Mouse (Mus musculus) intestine, postnatal 0 days (tissue): Measurements from ENCODE around the gene Lsm4. TPM values are rescaled to one million over a fixed set of nuclear protein-coding genes. Genes with fewer than 3 reads are reported as not detected.

Source experiments
- ATAC-seq: fragments of 200-750 bp; cut with Nextera tagmentation; 2 replicates; pipeline ENCODE4 v1.8.0; 2017; ENCODE audit warnings: mild to moderate bottlenecking, moderate TSS enrichment, moderate library complexity
- H3K27ac ChIP-seq: fragments of 300-500 bp; sonication (generic); 2 replicates; pipeline ENCODE4 v1.5.1; 2014; ENCODE audit warnings: mild to moderate bottlenecking, low read depth, low read length, moderate library complexity
- H3K27me3 ChIP-seq: fragments of 300-500 bp; sonication (generic); replicated peaks from 2 replicates; pipeline ENCODE4 v1.6.1; 2014; ENCODE audit warnings: low read length, mixed read lengths; ENCODE audit not compliant: control insufficient read depth, insufficient read depth
- H3K36me3 ChIP-seq: fragments of 300-500 bp; sonication (generic); 2 replicates; pipeline ENCODE4 v1.6.1; 2014; ENCODE audit warnings: mild to moderate bottlenecking, moderate library complexity; ENCODE audit not compliant: control insufficient read depth, insufficient read depth
- H3K4me1 ChIP-seq: fragments of 300-500 bp; sonication (generic); replicated peaks from 2 replicates; pipeline ENCODE4 v1.6.1; 2014; ENCODE audit warnings: antibody characterized with exemption, low read length, mixed read lengths; ENCODE audit not compliant: control insufficient read depth, insufficient read depth
- H3K4me2 ChIP-seq: fragments of 300-500 bp; sonication (generic); replicated peaks from 2 replicates; pipeline ENCODE4 v1.6.1; 2014; ENCODE audit warnings: low read depth, mild to moderate bottlenecking, moderate library complexity
- H3K4me3 ChIP-seq: fragments of 300-500 bp; sonication (generic); 2 replicates; pipeline ENCODE4 v1.5.1; 2014; ENCODE audit warnings: low read depth, low read length
- H3K9ac ChIP-seq: fragments of 300-500 bp; sonication (generic); 2 replicates; pipeline ENCODE4 v1.6.1; 2014; ENCODE audit warnings: mild to moderate bottlenecking, low read depth, low read length
- H3K9me3 ChIP-seq: fragments of 300-500 bp; sonication (generic); 2 replicates; pipeline ENCODE4 v1.6.1; 2016; ENCODE audit warnings: mixed run types; ENCODE audit not compliant: control insufficient read depth
- CTCF ChIP-seq: sonication (generic); IDR thresholded peaks from 2 replicates; pipeline ENCODE4 v1.5.1; 2016; ENCODE audit warnings: low read depth, mild to moderate bottlenecking, control low read depth, antibody characterized with exemption, moderate library complexity
- WGBS: fragments of 180-500 bp; shearing (Covaris S2); extraction: QIAGEN DNeasy Blood & Tissue Kit; methylation state at CpG from one replicate; pipeline ENCODE4 v1.1.7; 2014; 5-methylcytosine and 5-hydroxymethylcytosine counted together
- polyA plus RNA-seq: library from polyadenylated mRNA; unstranded; fragments of >200 nt; fragmentation: Nextera tagmentation; extraction: Ambion mirVana; gene quantifications from 2 replicates; pipeline ENCODE4 v1.2.1, GENCODE M21; 2015

The Lsm4 gene
- polyA plus RNA-seq, 1 experiment from 2014 or later = 182 TPM

DNA sequence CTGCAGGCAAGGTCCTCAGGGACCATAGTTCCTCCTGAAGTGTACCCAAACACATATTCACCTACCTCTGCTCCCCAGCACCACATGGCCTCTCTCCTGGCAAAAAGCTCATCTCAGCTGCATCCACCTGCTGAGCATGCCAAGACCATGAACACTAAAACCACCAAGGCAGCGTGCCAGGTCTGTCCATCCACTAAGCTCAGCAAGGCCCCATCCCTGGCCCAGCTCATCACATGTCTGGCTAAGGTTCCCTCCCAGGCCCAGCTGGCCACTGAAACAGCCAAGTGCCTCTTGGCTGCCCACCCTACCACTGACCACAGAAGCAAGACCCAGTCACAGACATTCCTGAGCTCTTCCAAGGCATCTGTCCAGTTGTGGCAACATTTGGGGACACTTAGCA, 37.2 kb downstream of the Lsm4 start:
- no peak for TF ChIP-seq CTCF
- WGBS = 86% methylated on average over 1 of the region's 1 CpGs

DNA sequence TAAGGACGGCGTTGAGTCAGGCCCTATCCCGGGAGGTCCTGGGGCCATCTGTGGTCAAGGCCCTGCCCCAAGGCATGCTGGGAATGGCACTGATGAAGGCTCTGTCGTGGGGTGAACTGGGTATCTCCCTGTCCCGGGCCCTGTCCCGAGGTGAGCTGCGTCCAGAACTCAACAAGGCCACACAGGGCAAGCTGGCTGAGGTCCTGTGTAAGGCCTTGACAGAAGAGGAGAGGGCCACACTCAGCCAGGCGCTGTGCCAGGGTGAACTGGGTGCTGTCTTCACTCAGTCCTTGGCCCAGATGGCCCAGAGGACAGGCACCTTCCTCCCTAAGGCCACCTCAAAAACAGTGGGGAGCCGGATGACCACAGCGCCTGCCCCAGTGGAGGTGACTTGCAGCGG, 38.0 kb downstream of the Lsm4 start:
- no peak overlapping the region for H3K4me3 ChIP-seq
- no peak overlapping the region for H3K27ac ChIP-seq
- H3K9me3 ChIP-seq = no peaks in the 10 kb centered on the region
- WGBS = 86% methylated on average over 11 of the region's 11 CpGs
- no peak for TF ChIP-seq CTCF
- ATAC-seq = no peak
- H3K27me3 ChIP-seq = no peaks in the 10 kb centered on the region
- no peak overlapping the region for H3K4me2 ChIP-seq
- H3K9ac ChIP-seq = no peak overlapping the region
- no peaks in the 10 kb centered on the region for H3K4me1 ChIP-seq
- H3K36me3 ChIP-seq = no peaks in the 10 kb centered on the region

More for the DNA sequence above, 37.2 kb downstream of the Lsm4 start:
- no peak overlapping the region for H3K4me3 ChIP-seq
- no peaks in the 10 kb centered on the region for H3K9me3 ChIP-seq
- no peak overlapping the region for H3K27ac ChIP-seq
- H3K27me3 ChIP-seq = no peaks in the 10 kb centered on the region
- H3K36me3 ChIP-seq = no peaks in the 10 kb centered on the region
- no peaks in the 10 kb centered on the region for H3K4me1 ChIP-seq
- H3K4me2 ChIP-seq = no peak overlapping the region
- ATAC-seq = no peak
- no peak overlapping the region for H3K9ac ChIP-seq

- Histone ChIP-seq H3K9ac (no peak overlapping the region), H3K27ac (no peak overlapping the region), H3K4me3 (no peak overlapping the region), H3K4me2 (no peak overlapping the region), H3K4me1 (no peaks in the 10 kb centered on the region), H3K9me3 (no peaks in the 10 kb centered on the region), H3K36me3 (no peaks in the 10 kb centered on the region; the same call in 1 of the 2 replicates), H3K27me3 (no peaks in the 10 kb centered on the region)
- 77% methylated on average over 7 of the region's 7 CpGs for WGBS
- ATAC-seq = no peak
- no peak for TF ChIP-seq CTCF
These were observed 40.9 kb downstream of the Lsm4 start for GRCm38 (mm10) chr8:70713991-70714390.

DNA sequence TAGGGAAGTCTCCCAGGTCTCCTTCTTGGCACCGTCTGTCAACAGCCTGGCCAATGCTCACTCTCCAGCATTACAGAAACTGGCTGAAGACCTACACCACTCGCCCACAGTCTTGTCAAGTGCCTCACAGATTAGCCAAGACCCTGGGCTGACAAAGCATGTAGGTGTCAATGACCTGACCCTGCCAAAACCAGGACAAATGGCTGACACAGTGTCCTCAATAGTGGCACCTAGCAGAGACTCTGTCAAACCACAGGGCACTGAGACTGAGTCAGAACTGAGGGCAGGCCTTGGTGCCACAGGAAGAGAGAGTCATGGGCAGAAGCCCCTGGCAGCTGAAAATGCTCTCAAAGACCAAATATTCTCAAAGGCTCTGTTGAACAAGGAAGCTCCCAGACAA, 42.0 kb downstream of the Lsm4 start:
- no peaks in the 10 kb centered on the region; the same call in 1 of the 2 replicates for H3K36me3 ChIP-seq
- no peak overlapping the region for H3K9ac ChIP-seq
- no peak overlapping the region for H3K4me2 ChIP-seq
- H3K4me1 ChIP-seq = no peaks in the 10 kb centered on the region
- 70% methylated on average over 2 of the region's 2 CpGs for WGBS
- no peaks in the 10 kb centered on the region for H3K27me3 ChIP-seq
- H3K27ac ChIP-seq = no peak overlapping the region
- ATAC-seq = no peak
- H3K9me3 ChIP-seq = no peaks in the 10 kb centered on the region
- H3K4me3 ChIP-seq = no peak overlapping the region
- no peak for TF ChIP-seq CTCF

DNA sequence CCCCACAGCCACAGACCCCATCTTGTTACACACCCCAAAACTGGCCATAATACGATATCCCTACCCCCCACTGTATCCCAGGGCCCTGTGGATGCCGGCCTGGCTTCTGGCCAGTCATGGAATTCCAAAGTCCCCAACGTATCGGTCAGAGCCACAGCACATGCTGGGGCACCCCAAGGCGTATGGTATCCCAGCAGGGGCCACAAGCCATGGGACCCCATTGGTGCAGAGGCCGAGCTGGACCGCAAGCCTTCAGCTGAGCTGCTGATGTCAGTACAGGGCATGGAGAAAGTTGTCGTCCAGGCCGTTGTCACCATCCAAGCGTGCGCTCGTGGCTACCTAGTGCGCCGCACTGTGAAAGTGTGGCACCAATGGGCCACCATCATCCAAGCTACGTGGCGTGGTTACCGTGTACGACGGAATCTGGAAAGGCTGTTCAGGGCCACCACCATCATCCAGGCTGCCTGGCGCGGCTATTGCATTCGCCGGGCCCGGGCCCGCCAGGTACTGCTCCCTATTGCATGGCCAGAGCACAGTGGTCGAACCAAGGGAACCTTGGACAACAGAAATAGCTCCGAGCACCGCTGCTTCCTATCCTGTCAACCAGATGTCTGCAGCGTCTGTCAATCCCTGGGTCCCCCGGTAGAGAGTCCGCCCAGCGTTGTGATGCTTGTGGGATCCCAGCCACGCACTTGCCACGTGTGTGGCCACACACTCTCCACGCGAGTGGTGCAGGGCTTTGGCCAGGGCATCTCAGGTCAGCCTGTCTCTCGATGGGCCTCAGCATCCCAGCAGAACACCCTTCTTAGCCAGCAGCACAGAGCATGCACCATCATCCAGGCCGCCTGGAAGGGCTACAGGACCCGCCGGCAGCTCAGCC, 43.7 kb downstream of the Lsm4 start:
- Histone ChIP-seq H3K36me3 (no peaks in the 10 kb centered on the region; the same call in 1 of the 2 replicates), H3K4me1 (no peaks in the 10 kb centered on the region), H3K4me2 (no peak overlapping the region), H3K4me3 (no peak overlapping the region), H3K27me3 (no peaks in the 10 kb centered on the region), H3K9ac (no peak overlapping the region), H3K9me3 (no peaks in the 10 kb centered on the region), H3K27ac (no peak overlapping the region)
- 82% methylated on average over 40 of the region's 40 CpGs for WGBS
- TF ChIP-seq CTCF = no peak
- ATAC-seq = no peak

GRCm38 (mm10) chr8:70718297-70718696, 45.2 kb downstream of the Lsm4 start, which contains the start of gene Gm3336:
Gene Gm3336 (plus strand): TSS chr8:70718543.
- Histone ChIP-seq H3K27ac (no peak within 1 kb of the TSS), H3K9me3 (no peaks in the 10 kb centered on the region), H3K4me1 (no peaks in the 10 kb centered on the region), H3K9ac (no peak within 1 kb of the TSS), H3K27me3 (no peaks in the 10 kb centered on the region), H3K4me3 (no peak within 1 kb of the TSS), H3K4me2 (peak within 1 kb of the TSS; percentile 45), H3K36me3 (no peaks in the 10 kb centered on the region; the same call in 1 of the 2 replicates)
- peak; percentile 98 for TF ChIP-seq CTCF
- 2% methylated on average over 17 of the region's 19 CpGs for WGBS
- peak; percentile 52 for ATAC-seq
